Mouse (Mus musculus) spleen, postnatal 14 days (tissue): Measurements from ENCODE around the gene Olfr885.

Experiments
- DNase-seq, 2 experiments: peaks; one replicate each; pipeline ENCODE4 v3.0.0; 2021 to 2022; ENCODE audit warnings: low spot score in 2 of 2

Gene Olfr885

GRCm38 (mm10) chr9:38061022-38061421 lies at the start of gene Olfr885:
Gene Olfr885 (plus strand): TSS chr9:38061322.
- DNase-seq, result no peak

- DNase-seq, result no peak
These were observed 35.6 kb upstream of the Olfr885 start, which contains the start of gene Olfr883 for GRCm38 (mm10) chr9:38025508-38025907. Gene Olfr883 (plus strand): TSS chr9:38025808.

- no peak for DNase-seq
These were observed 14.9 kb upstream of the Olfr885 start, which contains the start of gene Olfr884 for GRCm38 (mm10) chr9:38046255-38046654. Gene Olfr884 (plus strand): TSS chr9:38046555.

- no peak for DNase-seq
These were observed 22.6 kb downstream of the Olfr885 start, which contains the start of gene Olfr887 for GRCm38 (mm10) chr9:38083772-38084171. Gene Olfr887 (plus strand): TSS chr9:38084072.

- DNase-seq, result no peak
These were observed 46.7 kb downstream of the Olfr885 start, which contains the start of gene Olfr888 for GRCm38 (mm10) chr9:38107828-38108227. Gene Olfr888 (plus strand): TSS chr9:38108128.
